Mouse (Mus musculus): ENCODE results near the gene Unc5cl. TPM values are rescaled to one million over a fixed set of nuclear protein-coding genes. Genes with fewer than 3 reads are reported as not detected.
A peak's percentile ranks its signal among the peaks of the same experiment; 100 is the strongest.

Unc5cl gene
- polyA plus RNA-seq, 1 experiment from 2014 or later = 2.6 TPM

DNA sequence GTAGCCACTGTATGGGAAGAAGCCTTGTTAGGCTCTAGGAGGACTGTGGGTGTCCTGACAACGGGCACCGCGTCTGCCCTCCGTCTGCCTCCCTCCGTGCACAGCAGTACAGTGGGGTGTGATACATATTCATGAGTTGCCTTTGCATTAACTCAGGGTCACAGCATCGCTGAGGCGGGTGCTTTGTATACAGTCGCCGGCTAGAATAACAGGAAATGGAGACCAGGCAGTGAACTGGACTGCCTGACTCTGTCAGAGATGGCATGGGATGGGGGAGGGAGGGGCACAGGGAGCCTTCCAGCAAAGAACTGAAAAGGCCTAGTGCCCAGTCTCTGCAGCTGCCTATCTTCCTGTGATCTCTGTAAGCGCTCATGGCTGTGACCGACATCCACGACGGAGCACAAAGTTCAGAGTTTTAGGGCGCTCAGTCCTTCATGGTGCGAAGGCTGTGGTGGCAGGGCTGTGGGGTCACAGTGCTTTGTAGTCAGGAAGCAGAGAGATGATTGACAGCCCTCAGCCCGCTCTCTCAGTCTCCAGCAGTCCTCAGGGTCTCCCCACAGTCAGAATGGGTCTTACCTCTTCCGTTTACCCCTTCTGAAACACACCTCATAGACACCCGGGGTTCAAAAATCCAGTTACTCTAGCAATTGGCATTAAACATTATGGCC is 58.0 kb downstream of the Unc5cl start:
- no peak for ATAC-seq
- Histone ChIP-seq H3K27me3 (replicated peaks) (no peaks in the 10 kb centered on the region), H3K36me3 (no peaks in the 10 kb centered on the region), H3K4me2 (no peak overlapping the region), H3K9me3 (replicated peaks) (no peaks in the 10 kb centered on the region), H3K4me1 (0 out of 2 replicates have a peak, but pooled peaks cover 5% of the 10 kb centered on the region), H3K27ac (no peak overlapping the region), H3K9ac (no peak overlapping the region), H3K4me3 (no peak overlapping the region)
- 48% methylated on average over 18 of the region's 18 CpGs for WGBS (ENCODE audit: insufficient replicate concordance)

- Histone ChIP-seq H3K9ac (no peak overlapping the region), H3K4me3 (no peak overlapping the region), H3K9me3 (replicated peaks) (no peaks in the 10 kb centered on the region), H3K27ac (no peak overlapping the region), H3K4me1 (0 out of 2 replicates have a peak, but pooled peaks cover 5% of the 10 kb centered on the region), H3K27me3 (replicated peaks) (no peaks in the 10 kb centered on the region), H3K4me2 (no peak overlapping the region), H3K36me3 (no peaks in the 10 kb centered on the region)
- WGBS (ENCODE audit: insufficient replicate concordance) = 44% methylated on average over 4 of the region's 4 CpGs
- ATAC-seq = no peak
These were observed 59.9 kb downstream of the Unc5cl start for GRCm38 (mm10) chr17:48514613-48515012.

DNA sequence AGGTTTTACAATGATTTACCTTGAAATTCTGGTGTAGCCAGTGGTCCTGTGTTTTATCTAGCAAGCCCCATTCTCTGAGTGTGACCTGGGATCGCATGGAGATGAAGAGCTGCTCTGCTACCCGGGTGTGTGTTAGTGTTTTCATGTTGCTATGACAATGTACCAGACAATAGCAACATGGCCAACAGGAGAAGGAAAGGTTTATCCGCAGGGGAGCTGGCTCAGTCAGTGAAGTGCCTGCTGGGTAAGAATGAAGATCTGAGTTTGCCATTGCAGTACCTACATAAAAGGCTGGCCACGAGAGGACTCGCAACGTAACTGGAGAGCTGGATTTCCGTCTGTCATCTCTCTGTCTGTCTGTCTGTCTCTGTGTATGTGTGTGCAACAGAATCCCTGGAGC is 64.3 kb downstream of the Unc5cl start:
- Histone ChIP-seq H3K4me3 (no peak overlapping the region), H3K4me1 (no peaks in the 10 kb centered on the region), H3K4me2 (no peak overlapping the region), H3K9me3 (replicated peaks) (no peaks in the 10 kb centered on the region), H3K27ac (no peak overlapping the region), H3K9ac (no peak overlapping the region), H3K36me3 (no peaks in the 10 kb centered on the region), H3K27me3 (replicated peaks) (no peaks in the 10 kb centered on the region)
- no peak for ATAC-seq
- 73% methylated on average over 7 of the region's 7 CpGs for WGBS (ENCODE audit: insufficient replicate concordance)

- H3K9ac ChIP-seq = no peak overlapping the region
- WGBS (ENCODE audit: insufficient replicate concordance) = 74% methylated on average over 3 of the region's 3 CpGs
- ATAC-seq = no peak
These were observed 65.7 kb downstream of the Unc5cl start for GRCm38 (mm10) chr17:48520352-48520751.

DNA sequence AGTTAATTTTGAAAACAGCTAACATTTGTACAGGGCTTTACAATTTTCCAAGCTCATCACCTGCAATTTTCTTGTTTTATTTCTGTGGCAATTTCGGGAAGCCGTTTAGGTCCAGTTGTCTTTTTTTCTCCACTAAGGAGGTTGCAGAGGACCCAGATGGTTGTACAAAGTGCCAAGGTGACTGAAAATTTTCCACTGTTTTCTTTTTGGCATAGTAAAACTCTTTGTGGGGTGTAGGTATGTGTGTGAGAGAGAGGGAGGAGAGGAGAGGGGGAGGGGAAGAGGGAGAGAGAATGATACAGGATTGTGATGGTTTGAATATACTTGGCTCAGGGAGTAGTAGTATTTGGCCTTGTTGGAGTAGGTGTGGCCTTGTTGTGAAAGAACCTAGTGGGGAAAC is 68.4 kb downstream of the Unc5cl start:
- Histone ChIP-seq H3K27ac (no peak overlapping the region), H3K27me3 (replicated peaks) (no peaks in the 10 kb centered on the region), H3K9me3 (replicated peaks) (no peaks in the 10 kb centered on the region), H3K9ac (no peak overlapping the region), H3K4me2 (no peak overlapping the region), H3K4me1 (no peaks in the 10 kb centered on the region), H3K36me3 (no peaks in the 10 kb centered on the region), H3K4me3 (no peak overlapping the region)
- no peak for ATAC-seq
- 70% methylated on average over 2 of the region's 2 CpGs for WGBS (ENCODE audit: insufficient replicate concordance)

More at GRCm38 (mm10) chr17:48520352-48520751, 65.7 kb downstream of the Unc5cl start:
- no peaks in the 10 kb centered on the region for H3K4me1 ChIP-seq
- H3K4me2 ChIP-seq = no peak overlapping the region
- H3K9me3 ChIP-seq (replicated peaks) = no peaks in the 10 kb centered on the region
- no peak overlapping the region for H3K27ac ChIP-seq
- no peaks in the 10 kb centered on the region for H3K27me3 ChIP-seq (replicated peaks)
- no peak overlapping the region for H3K4me3 ChIP-seq
- no peaks in the 10 kb centered on the region for H3K36me3 ChIP-seq

GRCm38 (mm10) chr17:48533844-48534705 is 79.4 kb downstream of the Unc5cl start:
- H3K4me3 ChIP-seq = no peak overlapping the region
- H3K4me2 ChIP-seq = no peak overlapping the region
- no peak overlapping the region for H3K9ac ChIP-seq
- no peaks in the 10 kb centered on the region for H3K9me3 ChIP-seq (replicated peaks)
- ATAC-seq = no peak
- no peak overlapping the region for H3K27ac ChIP-seq
- no peaks in the 10 kb centered on the region for H3K36me3 ChIP-seq
- 26% methylated on average over 14 of the region's 14 CpGs for whole genome bisulfite sequencing (ENCODE audit: insufficient replicate concordance)
- H3K27me3 ChIP-seq (replicated peaks) = no peaks in the 10 kb centered on the region
- peaks cover 5% of the 10 kb centered on the region; the same call in 1 of the 2 replicates for H3K4me1 ChIP-seq

- Histone ChIP-seq H3K9ac (no peak overlapping the region), H3K27me3 (replicated peaks) (no peaks in the 10 kb centered on the region), H3K4me2 (no peak overlapping the region), H3K27ac (no peak overlapping the region), H3K4me1 (peaks cover 5% of the 10 kb centered on the region; the same call in 1 of the 2 replicates), H3K36me3 (no peaks in the 10 kb centered on the region), H3K9me3 (replicated peaks) (no peaks in the 10 kb centered on the region), H3K4me3 (no peak overlapping the region)
- 67% methylated on average over 5 of the region's 5 CpGs for WGBS (ENCODE audit: insufficient replicate concordance)
- ATAC-seq = no peak
These were observed 83.6 kb downstream of the Unc5cl start for GRCm38 (mm10) chr17:48538328-48538727.

- Histone ChIP-seq H3K4me3 (no peak overlapping the region), H3K9ac (no peak overlapping the region), H3K4me2 (no peak overlapping the region), H3K9me3 (replicated peaks) (no peaks in the 10 kb centered on the region), H3K27ac (no peak overlapping the region), H3K36me3 (no peaks in the 10 kb centered on the region), H3K4me1 (no peaks in the 10 kb centered on the region), H3K27me3 (replicated peaks) (no peaks in the 10 kb centered on the region)
- no peak for ATAC-seq
- 78% methylated on average over 17 of the region's 17 CpGs for WGBS (ENCODE audit: insufficient replicate concordance)
These were observed 84.6 kb downstream of the Unc5cl start for GRCm38 (mm10) chr17:48539326-48539725.

- Histone ChIP-seq H3K27ac (no peak overlapping the region), H3K4me2 (no peak overlapping the region), H3K9ac (no peak overlapping the region), H3K4me3 (no peak overlapping the region), H3K9me3 (replicated peaks) (no peaks in the 10 kb centered on the region), H3K4me1 (no peaks in the 10 kb centered on the region), H3K27me3 (replicated peaks) (no peaks in the 10 kb centered on the region), H3K36me3 (no peaks in the 10 kb centered on the region)
- no peak for ATAC-seq
- 73% methylated on average over 11 of the region's 11 CpGs for WGBS (ENCODE audit: insufficient replicate concordance)
These were observed 88.0 kb downstream of the Unc5cl start for GRCm38 (mm10) chr17:48542733-48543132.

DNA sequence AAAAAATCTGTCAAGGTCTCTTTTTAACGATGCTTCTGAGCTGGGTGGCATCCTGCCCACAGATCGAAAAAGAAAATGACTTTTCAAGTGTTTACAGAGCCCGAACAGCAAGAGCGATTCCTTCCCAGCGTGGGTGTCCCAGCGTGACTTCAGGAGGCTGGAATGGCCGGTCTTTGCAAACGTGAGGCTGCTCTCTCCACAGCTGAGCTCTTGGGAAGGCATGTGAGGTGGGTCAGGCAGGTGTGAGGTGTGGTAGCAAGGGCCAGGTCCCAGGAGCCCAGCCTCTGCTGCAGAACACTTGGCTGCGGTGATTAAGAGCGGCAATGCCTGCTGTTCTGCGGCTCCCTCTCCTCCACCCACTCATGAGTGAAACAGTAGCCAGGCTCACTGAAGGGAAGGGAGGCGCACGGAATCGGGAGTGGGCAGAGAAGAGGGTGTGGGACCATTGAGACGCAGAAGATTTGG is 88.6 kb downstream of the Unc5cl start:
- H3K27me3 ChIP-seq (replicated peaks) = no peaks in the 10 kb centered on the region
- 61% methylated on average over 15 of the region's 15 CpGs for WGBS (ENCODE audit: insufficient replicate concordance)
- no peak overlapping the region for H3K4me2 ChIP-seq
- H3K27ac ChIP-seq = no peak overlapping the region
- no peak overlapping the region for H3K9ac ChIP-seq
- ATAC-seq = no peak
- H3K36me3 ChIP-seq = no peaks in the 10 kb centered on the region
- H3K4me1 ChIP-seq = no peaks in the 10 kb centered on the region
- no peaks in the 10 kb centered on the region for H3K9me3 ChIP-seq (replicated peaks)
- H3K4me3 ChIP-seq = no peak overlapping the region

- Histone ChIP-seq H3K9me3 (replicated peaks) (no peaks in the 10 kb centered on the region), H3K4me3 (no peak overlapping the region), H3K4me2 (no peak overlapping the region), H3K27me3 (replicated peaks) (no peaks in the 10 kb centered on the region), H3K9ac (no peak overlapping the region), H3K36me3 (no peaks in the 10 kb centered on the region), H3K4me1 (no peaks in the 10 kb centered on the region), H3K27ac (no peak overlapping the region)
- 54% methylated on average over 9 of the region's 9 CpGs for WGBS (ENCODE audit: insufficient replicate concordance)
- peak; percentile 30; the same call in 1 of the 2 replicates for ATAC-seq
These were observed 90.0 kb downstream of the Unc5cl start for GRCm38 (mm10) chr17:48544722-48545121.

GRCm38 (mm10) chr17:48545223-48545943 is 90.7 kb downstream of the Unc5cl start:
- no peak overlapping the region for H3K27ac ChIP-seq
- no peak overlapping the region for H3K9ac ChIP-seq
- H3K4me2 ChIP-seq = no peak overlapping the region
- WGBS (ENCODE audit: insufficient replicate concordance) = 60% methylated on average over 28 of the region's 28 CpGs
- H3K27me3 ChIP-seq (replicated peaks) = no peaks in the 10 kb centered on the region
- no peaks in the 10 kb centered on the region for H3K36me3 ChIP-seq
- no peaks in the 10 kb centered on the region for H3K9me3 ChIP-seq (replicated peaks)
- no peaks in the 10 kb centered on the region for H3K4me1 ChIP-seq
- ATAC-seq = no peak; the same call in 1 of the 2 replicates
- H3K4me3 ChIP-seq = no peak overlapping the region

Measured in liver, embryonic 12.5 days (tissue).